Mouse (Mus musculus): ENCODE measurements around the gene Castor1.
A peak's percentile ranks its signal among the peaks of the same experiment; 100 is the strongest.

DNA sequence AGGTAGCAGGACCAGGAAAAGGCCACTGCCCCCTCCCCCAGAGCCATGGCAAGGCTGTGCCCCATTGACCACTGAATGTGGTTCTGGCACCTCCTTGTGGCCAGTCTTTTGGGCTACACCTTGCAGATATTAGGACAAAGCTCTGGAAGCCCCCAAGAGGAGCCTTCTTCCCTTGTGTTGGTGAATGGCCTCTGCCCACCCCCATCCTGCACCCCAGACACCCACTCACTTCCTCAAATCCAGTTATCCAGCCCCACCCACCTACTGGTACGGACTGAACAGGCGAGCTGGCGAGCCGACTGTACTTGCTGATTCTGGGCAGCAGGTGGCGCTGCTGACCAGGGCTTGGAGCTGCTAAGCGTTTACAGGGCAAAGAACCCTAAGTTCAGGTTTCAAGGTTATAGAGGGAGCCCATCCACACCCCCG, 40.6 kb downstream of the Castor1 start:
- peak; percentile 91 for TF ChIP-seq CTCF (IDR thresholded peaks at IDR 0.05; ENCODE audit: low read depth)
- no peak for TF ChIP-seq EP300 (IDR thresholded peaks at IDR 0.05; ENCODE audit: low read depth)
